Mouse (Mus musculus): ENCODE measurements around the gene Nradd. TPM values are rescaled to one million over a fixed set of nuclear protein-coding genes. Genes with fewer than 3 reads are reported as not detected.

Nradd gene
- polyA plus RNA-seq, 2 experiments = 28.1 to 40.0 TPM

GRCm38 (mm10) chr9:110582161-110582560 is 42.1 kb downstream of the Nradd start:
- H3K9me3 ChIP-seq (ENCODE audit: control insufficient read depth, low read length) = no peaks in the 10 kb centered on the region
- TF ChIP-seq POLR2A (IDR thresholded peaks at IDR 0.05; ENCODE audit: borderline replicate concordance, extremely low read depth, insufficient read depth, insufficient read length) = no peak
- no peaks in the 10 kb centered on the region for H3K4me1 ChIP-seq (ENCODE audit: control insufficient read depth, insufficient read depth, low read length)
- H3K36me3 ChIP-seq (ENCODE audit: control insufficient read depth, insufficient read depth, low read length) = peaks cover 52% of the 10 kb centered on the region
- no peak overlapping the region for H3K27ac ChIP-seq (replicated peaks; ENCODE audit: low read depth, low read length)
- no peak overlapping the region for H3K4me3 ChIP-seq (replicated peaks; ENCODE audit: low read length)
- no peak for ATAC-seq (ENCODE audit: low FRiP score, low read depth)
- no peak for DNase-seq (ENCODE audit: low spot score)
- no peak overlapping the region for H3K9ac ChIP-seq (ENCODE audit: low read depth, low read length, severe bottlenecking)
- H3K4me2 ChIP-seq (replicated peaks; ENCODE audit: low read depth, low read length, severe bottlenecking) = no peak overlapping the region
- H3K27me3 ChIP-seq (ENCODE audit: control insufficient read depth, insufficient read depth, low read length) = no peaks in the 10 kb centered on the region
- 85% methylated on average over 2 of the region's 2 CpGs for WGBS

Small RNA genes lying within 50 kb of the gene (microRNA-seq; reads per million reads assigned to microRNA genes)
- gene Mir8107 = not detected

Other genes starting within 250 kb of the Nradd start
- gene Ptpn23, start 216.2 kb downstream of the Nradd start, polyA plus RNA-seq (2012; rRNA removed) = 44.5 and 53.2 TPM in 2 replicates
- gene Ptpn23, start 216.2 kb downstream of the Nradd start, polyA plus RNA-seq (2014; fragmentation: Nextera tagmentation; extraction: Ambion mirVana) = 18.5 and 22.4 TPM in 2 replicates
- 1.5 and 3.8 TPM in 2 replicates for gene Ngp, start 204.7 kb downstream of the Nradd start, polyA plus RNA-seq (2012; rRNA removed)
- 2.2 and 5.9 TPM in 2 replicates for gene Ngp, start 204.7 kb downstream of the Nradd start, polyA plus RNA-seq (2014; fragmentation: Nextera tagmentation; extraction: Ambion mirVana)
- 21.0 and 23.9 TPM in 2 replicates for gene Klhl18, start 147.8 kb downstream of the Nradd start, polyA plus RNA-seq (2012; rRNA removed)
- 11.0 and 11.7 TPM in 2 replicates for gene Klhl18, start 147.8 kb downstream of the Nradd start, polyA plus RNA-seq (2014; fragmentation: Nextera tagmentation; extraction: Ambion mirVana)
- gene Kif9, start 147.5 kb downstream of the Nradd start, polyA plus RNA-seq (2012; rRNA removed) = 0.94 and 1.1 TPM in 2 replicates
- 0.77 and 1.2 TPM in 2 replicates for gene Kif9, start 147.5 kb downstream of the Nradd start, polyA plus RNA-seq (2014; fragmentation: Nextera tagmentation; extraction: Ambion mirVana)
- 86.3 and 86.5 TPM in 2 replicates for gene Setd2, start 91.9 kb downstream of the Nradd start, polyA plus RNA-seq (2012; rRNA removed)
- gene Setd2, start 91.9 kb downstream of the Nradd start, polyA plus RNA-seq (2014; fragmentation: Nextera tagmentation; extraction: Ambion mirVana) = 52.7 and 58.0 TPM in 2 replicates
- 8.4 and 9.4 TPM in 2 replicates for gene Nbeal2, start 29.7 kb upstream of the Nradd start, polyA plus RNA-seq (2012; rRNA removed)
- gene Nbeal2, start 29.7 kb upstream of the Nradd start, polyA plus RNA-seq (2014; fragmentation: Nextera tagmentation; extraction: Ambion mirVana) = 3.2 and 3.3 TPM in 2 replicates
- 72.2 and 83.8 TPM in 2 replicates for gene Ccdc12, start 32.1 kb upstream of the Nradd start, polyA plus RNA-seq (2012; rRNA removed)
- gene Ccdc12, start 32.1 kb upstream of the Nradd start, polyA plus RNA-seq (2014; fragmentation: Nextera tagmentation; extraction: Ambion mirVana) = 102 and 123 TPM in 2 replicates
- gene Myl3, start 117.4 kb upstream of the Nradd start, polyA plus RNA-seq (2012; rRNA removed) = 18.9 and 26.1 TPM in 2 replicates
- 16.4 and 28.1 TPM in 2 replicates for gene Myl3, start 117.4 kb upstream of the Nradd start, polyA plus RNA-seq (2014; fragmentation: Nextera tagmentation; extraction: Ambion mirVana)
- gene Pth1r, start 122.7 kb upstream of the Nradd start, polyA plus RNA-seq (2012; rRNA removed) = 149 and 203 TPM in 2 replicates
- 96.9 and 99.1 TPM in 2 replicates for gene Pth1r, start 122.7 kb upstream of the Nradd start, polyA plus RNA-seq (2014; fragmentation: Nextera tagmentation; extraction: Ambion mirVana)
- 0.04 TPM in 1 of 2 replicates, not detected in the other for gene Prss42, start 173.7 kb upstream of the Nradd start, polyA plus RNA-seq (2012; rRNA removed)
- gene Prss42, start 173.7 kb upstream of the Nradd start, polyA plus RNA-seq (2014; fragmentation: Nextera tagmentation; extraction: Ambion mirVana) = not detected in 2 replicates
- not detected in 2 replicates for gene Prss44, start 189.5 kb upstream of the Nradd start, polyA plus RNA-seq (2012; rRNA removed)
- gene Prss44, start 189.5 kb upstream of the Nradd start, polyA plus RNA-seq (2014; fragmentation: Nextera tagmentation; extraction: Ambion mirVana) = not detected in 2 replicates
- gene Prss43, start 202.2 kb upstream of the Nradd start, polyA plus RNA-seq (2012; rRNA removed) = not detected in 2 replicates
- not detected in 2 replicates for gene Prss43, start 202.2 kb upstream of the Nradd start, polyA plus RNA-seq (2014; fragmentation: Nextera tagmentation; extraction: Ambion mirVana)
- not detected in 2 replicates for gene Prss45, start 210.1 kb upstream of the Nradd start, polyA plus RNA-seq (2012; rRNA removed)
- not detected in 2 replicates for gene Prss45, start 210.1 kb upstream of the Nradd start, polyA plus RNA-seq (2014; fragmentation: Nextera tagmentation; extraction: Ambion mirVana)
- not detected in 2 replicates for gene Prss46, start 220.1 kb upstream of the Nradd start, polyA plus RNA-seq (2012; rRNA removed)
- gene Prss46, start 220.1 kb upstream of the Nradd start, polyA plus RNA-seq (2014; fragmentation: Nextera tagmentation; extraction: Ambion mirVana) = not detected in 2 replicates
- 0.41 and 0.54 TPM in 2 replicates for gene Prss50, start 233.5 kb upstream of the Nradd start, polyA plus RNA-seq (2012; rRNA removed)
- 0.21 and 0.26 TPM in 2 replicates for gene Prss50, start 233.5 kb upstream of the Nradd start, polyA plus RNA-seq (2014; fragmentation: Nextera tagmentation; extraction: Ambion mirVana)

All from limb, embryonic 14.5 days (tissue).